Mouse (Mus musculus): ENCODE results near the gene Nectin1. TPM values are rescaled to one million over a fixed set of nuclear protein-coding genes. Genes with fewer than 3 reads are reported as not detected.

Gene Nectin1
- polyA plus RNA-seq, 1 experiment from 2014 or later = 3.9 TPM

- H3K27ac ChIP-seq (ENCODE audit: low read length) = no peak overlapping the region
- H3K36me3 ChIP-seq (ENCODE audit: control insufficient read depth, insufficient read depth, low read length) = no peaks in the 10 kb centered on the region
- no peak overlapping the region for H3K4me2 ChIP-seq (ENCODE audit: low read depth, low read length)
- H3K27me3 ChIP-seq (ENCODE audit: control insufficient read depth, insufficient read depth, low read depth, low read length) = no peaks in the 10 kb centered on the region
- no peak overlapping the region for H3K9ac ChIP-seq (ENCODE audit: low read length)
- WGBS = 55% methylated on average over 4 of the region's 4 CpGs
- H3K9me3 ChIP-seq (ENCODE audit: control insufficient read depth, low read length) = no peaks in the 10 kb centered on the region
- 0 out of 2 replicates have a peak, but pooled peaks have one; percentile 15 for ATAC-seq (ENCODE audit: low read depth)
- H3K4me3 ChIP-seq (ENCODE audit: low read length) = no peak overlapping the region
- no peaks in the 10 kb centered on the region for H3K4me1 ChIP-seq (replicated peaks; ENCODE audit: control insufficient read depth, insufficient read depth, low read length)
Observed at GRCm38 (mm10) chr9:43719407-43719839, 24.4 kb upstream of the Nectin1 start.

DNA sequence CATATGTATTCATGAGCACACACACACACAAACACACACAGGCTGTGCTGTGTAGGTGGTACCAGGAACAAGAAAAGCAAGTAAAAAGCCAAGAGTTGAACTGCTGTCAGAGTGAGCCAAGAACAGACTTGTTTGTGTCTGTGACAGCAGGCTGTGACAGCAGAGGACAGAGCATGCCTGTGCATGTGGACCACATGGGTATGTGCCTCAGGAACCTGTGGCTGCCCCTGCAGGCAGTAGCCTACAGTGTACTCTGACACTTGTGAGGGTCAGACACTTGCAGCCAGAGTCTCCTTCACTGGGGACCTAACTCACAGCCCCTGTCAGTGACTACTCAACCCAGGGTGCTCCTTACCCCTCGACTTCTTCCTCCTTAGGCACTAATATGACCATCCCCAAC is 23.7 kb upstream of the Nectin1 start:
- 39% methylated on average over 1 of the region's 1 CpGs for whole genome bisulfite sequencing
- H3K4me1 ChIP-seq (replicated peaks; ENCODE audit: control insufficient read depth, insufficient read depth, low read length) = no peaks in the 10 kb centered on the region
- no peak overlapping the region for H3K27ac ChIP-seq (ENCODE audit: low read length)
- H3K9ac ChIP-seq (ENCODE audit: low read length) = no peak overlapping the region
- H3K4me2 ChIP-seq (ENCODE audit: low read depth, low read length) = no peak overlapping the region
- H3K4me3 ChIP-seq (ENCODE audit: low read length) = no peak overlapping the region
- ATAC-seq (ENCODE audit: low read depth) = no peak
- H3K36me3 ChIP-seq (ENCODE audit: control insufficient read depth, insufficient read depth, low read length) = no peaks in the 10 kb centered on the region
- no peaks in the 10 kb centered on the region for H3K27me3 ChIP-seq (ENCODE audit: control insufficient read depth, insufficient read depth, low read depth, low read length)
- no peaks in the 10 kb centered on the region for H3K9me3 ChIP-seq (ENCODE audit: control insufficient read depth, low read length)

DNA sequence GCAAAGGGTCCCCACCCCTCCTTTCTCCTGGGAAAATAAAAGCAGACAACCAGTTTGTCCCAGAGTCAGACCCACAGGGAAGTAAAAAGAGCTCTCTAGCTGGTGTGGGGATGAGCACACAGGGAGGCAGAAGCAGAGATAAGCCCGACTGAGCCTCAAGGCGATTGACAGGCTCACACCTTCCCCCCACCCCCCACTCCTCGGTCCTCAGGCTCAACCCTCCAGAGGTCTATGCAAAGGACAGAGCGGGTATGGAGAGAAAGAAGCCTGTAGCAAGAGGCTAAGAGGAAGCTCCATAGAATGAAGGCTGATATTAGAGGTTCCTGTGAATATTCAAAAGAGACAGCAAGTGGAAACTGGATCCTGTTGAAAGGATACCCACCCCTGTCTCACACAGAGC is 19.7 kb upstream of the Nectin1 start:
- 13% methylated on average over 4 of the region's 4 CpGs for WGBS
- Histone ChIP-seq H3K27ac (ENCODE audit: low read length) (no peak overlapping the region), H3K9ac (ENCODE audit: low read length) (no peak overlapping the region), H3K9me3 (ENCODE audit: control insufficient read depth, low read length) (no peaks in the 10 kb centered on the region), H3K4me3 (ENCODE audit: low read length) (no peak overlapping the region), H3K36me3 (ENCODE audit: control insufficient read depth, insufficient read depth, low read length) (no peaks in the 10 kb centered on the region), H3K4me2 (ENCODE audit: low read depth, low read length) (no peak overlapping the region), H3K27me3 (ENCODE audit: control insufficient read depth, insufficient read depth, low read depth, low read length) (no peaks in the 10 kb centered on the region), H3K4me1 (replicated peaks; ENCODE audit: control insufficient read depth, insufficient read depth, low read length) (peaks cover 2% of the 10 kb centered on the region; the same call in 1 of the 2 replicates)
- no peak for ATAC-seq (ENCODE audit: low read depth)

GRCm38 (mm10) chr9:43729450-43730266 is 14.1 kb upstream of the Nectin1 start:
- no peak overlapping the region for H3K4me3 ChIP-seq (ENCODE audit: low read length)
- peaks cover 25% of the 10 kb centered on the region for H3K4me1 ChIP-seq (replicated peaks; ENCODE audit: control insufficient read depth, insufficient read depth, low read length)
- H3K27ac ChIP-seq (ENCODE audit: low read length) = 0 out of 2 replicates have a peak overlapping the region, but pooled peaks have one; percentile 43
- H3K9ac ChIP-seq (ENCODE audit: low read length) = no peak overlapping the region
- no peaks in the 10 kb centered on the region for H3K9me3 ChIP-seq (ENCODE audit: control insufficient read depth, low read length)
- WGBS = 7% methylated on average over 10 of the region's 10 CpGs
- H3K27me3 ChIP-seq (ENCODE audit: control insufficient read depth, insufficient read depth, low read depth, low read length) = no peaks in the 10 kb centered on the region; the same call in 1 of the 2 replicates
- peak overlapping the region; percentile 9 for H3K4me2 ChIP-seq (ENCODE audit: low read depth, low read length)
- no peaks in the 10 kb centered on the region for H3K36me3 ChIP-seq (ENCODE audit: control insufficient read depth, insufficient read depth, low read length)
- peak; percentile 90 for ATAC-seq (ENCODE audit: low read depth)

GRCm38 (mm10) chr9:43730284-43731027 is 13.3 kb upstream of the Nectin1 start:
- no peak overlapping the region for H3K9ac ChIP-seq (ENCODE audit: low read length)
- H3K27me3 ChIP-seq (ENCODE audit: control insufficient read depth, insufficient read depth, low read depth, low read length) = no peaks in the 10 kb centered on the region; the same call in 1 of the 2 replicates
- no peak overlapping the region for H3K4me3 ChIP-seq (ENCODE audit: low read length)

GRCm38 (mm10) chr9:43731880-43732279 is 11.9 kb upstream of the Nectin1 start:
- H3K9ac ChIP-seq (ENCODE audit: low read length) = no peak overlapping the region
- H3K9me3 ChIP-seq (ENCODE audit: control insufficient read depth, low read length) = no peaks in the 10 kb centered on the region
- no peak overlapping the region for H3K4me3 ChIP-seq (ENCODE audit: low read length)
- no peak for ATAC-seq (ENCODE audit: low read depth)
- H3K27ac ChIP-seq (ENCODE audit: low read length) = no peak overlapping the region
- H3K27me3 ChIP-seq (ENCODE audit: control insufficient read depth, insufficient read depth, low read depth, low read length) = no peaks in the 10 kb centered on the region; the same call in 1 of the 2 replicates
- H3K4me1 ChIP-seq (replicated peaks; ENCODE audit: control insufficient read depth, insufficient read depth, low read length) = peaks cover 28% of the 10 kb centered on the region
- H3K36me3 ChIP-seq (ENCODE audit: control insufficient read depth, insufficient read depth, low read length) = no peaks in the 10 kb centered on the region
- WGBS = 55% methylated on average over 6 of the region's 6 CpGs
- no peak overlapping the region for H3K4me2 ChIP-seq (ENCODE audit: low read depth, low read length)

More at GRCm38 (mm10) chr9:43730284-43731027, 13.3 kb upstream of the Nectin1 start:
- Histone ChIP-seq H3K4me2 (ENCODE audit: low read depth, low read length) (no peak overlapping the region), H3K27ac (ENCODE audit: low read length) (no peak overlapping the region), H3K4me1 (replicated peaks; ENCODE audit: control insufficient read depth, insufficient read depth, low read length) (peaks cover 27% of the 10 kb centered on the region), H3K9me3 (ENCODE audit: control insufficient read depth, low read length) (no peaks in the 10 kb centered on the region), H3K36me3 (ENCODE audit: control insufficient read depth, insufficient read depth, low read length) (no peaks in the 10 kb centered on the region)
- WGBS = 22% methylated on average over 22 of the region's 22 CpGs
- no peak for ATAC-seq (ENCODE audit: low read depth)

DNA sequence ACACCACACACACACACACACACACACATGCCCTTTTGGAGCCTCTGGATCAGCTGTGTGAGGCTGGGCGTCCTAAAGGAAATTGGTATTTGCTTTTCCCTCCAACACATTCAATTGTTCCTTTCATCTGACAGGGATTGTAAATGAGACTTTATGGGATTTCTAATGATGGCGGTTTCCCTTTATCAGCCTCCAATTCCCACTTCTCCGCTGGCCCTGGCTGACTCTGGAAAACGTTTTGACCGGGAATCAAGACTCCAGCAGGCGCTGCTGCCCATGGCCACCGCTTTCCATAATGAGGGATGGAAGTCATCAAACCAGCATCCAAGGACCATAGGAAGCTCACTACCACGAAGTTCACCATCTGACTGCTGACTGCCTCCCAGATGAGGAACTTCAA is 11.1 kb upstream of the Nectin1 start:
- H3K27me3 ChIP-seq (ENCODE audit: control insufficient read depth, insufficient read depth, low read depth, low read length) = no peaks in the 10 kb centered on the region; the same call in 1 of the 2 replicates
- H3K36me3 ChIP-seq (ENCODE audit: control insufficient read depth, insufficient read depth, low read length) = no peaks in the 10 kb centered on the region
- no peak overlapping the region for H3K9ac ChIP-seq (ENCODE audit: low read length)
- H3K4me2 ChIP-seq (ENCODE audit: low read depth, low read length) = no peak overlapping the region
- WGBS = 41% methylated on average over 8 of the region's 8 CpGs
- no peak overlapping the region for H3K27ac ChIP-seq (ENCODE audit: low read length)
- no peak overlapping the region for H3K4me3 ChIP-seq (ENCODE audit: low read length)
- H3K4me1 ChIP-seq (replicated peaks; ENCODE audit: control insufficient read depth, insufficient read depth, low read length) = peaks cover 35% of the 10 kb centered on the region
- H3K9me3 ChIP-seq (ENCODE audit: control insufficient read depth, low read length) = no peaks in the 10 kb centered on the region
- no peak for ATAC-seq (ENCODE audit: low read depth)

- no peak for ATAC-seq (ENCODE audit: low read depth)
- no peak overlapping the region for H3K9ac ChIP-seq (ENCODE audit: low read length)
- H3K27me3 ChIP-seq (ENCODE audit: control insufficient read depth, insufficient read depth, low read depth, low read length) = no peaks in the 10 kb centered on the region; the same call in 1 of the 2 replicates
- peaks cover 34% of the 10 kb centered on the region for H3K4me1 ChIP-seq (replicated peaks; ENCODE audit: control insufficient read depth, insufficient read depth, low read length)
- H3K36me3 ChIP-seq (ENCODE audit: control insufficient read depth, insufficient read depth, low read length) = no peaks in the 10 kb centered on the region
- no peak overlapping the region for H3K4me3 ChIP-seq (ENCODE audit: low read length)
- peak overlapping the region; percentile 35; the same call in 1 of the 2 replicates for H3K27ac ChIP-seq (ENCODE audit: low read length)
- no peak overlapping the region for H3K4me2 ChIP-seq (ENCODE audit: low read depth, low read length)
- H3K9me3 ChIP-seq (ENCODE audit: control insufficient read depth, low read length) = no peaks in the 10 kb centered on the region
Observed at GRCm38 (mm10) chr9:43734952-43735351, 8.8 kb upstream of the Nectin1 start.

DNA sequence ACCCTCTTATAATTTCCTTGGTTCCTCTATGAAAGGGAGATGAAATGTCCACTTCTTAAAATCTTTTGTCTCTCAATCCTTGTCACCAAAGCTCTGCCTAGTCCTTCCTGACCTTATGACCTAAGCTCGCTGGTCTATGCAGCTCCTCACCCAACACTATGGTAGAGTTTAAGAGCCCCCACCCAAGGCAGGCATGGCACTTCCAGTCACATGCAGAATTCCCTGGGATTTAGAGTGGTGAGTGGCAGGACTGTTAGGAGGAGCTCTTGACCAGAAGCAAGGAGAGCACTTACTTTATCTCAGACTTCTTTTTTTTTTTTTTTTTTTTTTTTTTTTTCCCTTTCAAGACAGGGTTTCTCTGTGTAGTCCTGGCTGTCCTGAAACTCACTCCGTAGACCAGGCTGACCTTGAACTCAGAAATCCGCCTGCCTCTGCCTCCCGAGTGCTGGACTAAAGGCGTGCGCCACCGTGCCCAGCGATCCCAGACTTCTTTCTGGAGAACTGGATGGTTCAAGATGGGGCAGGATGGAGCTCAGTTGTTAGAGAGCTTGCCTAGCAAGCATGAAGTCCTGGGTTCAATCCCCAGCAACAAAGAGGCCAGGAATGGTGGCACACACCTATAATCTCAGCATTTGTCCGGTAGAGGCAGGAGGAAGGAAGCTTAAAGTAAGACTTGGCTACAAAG is 7.6 kb upstream of the Nectin1 start:
- no peak overlapping the region for H3K4me3 ChIP-seq (ENCODE audit: low read length)
- H3K36me3 ChIP-seq (ENCODE audit: control insufficient read depth, insufficient read depth, low read length) = no peaks in the 10 kb centered on the region
- 77% methylated on average over 9 of the region's 9 CpGs for WGBS
- H3K9ac ChIP-seq (ENCODE audit: low read length) = no peak overlapping the region
- ATAC-seq (ENCODE audit: low read depth) = peak; percentile 40
- H3K27me3 ChIP-seq (ENCODE audit: control insufficient read depth, insufficient read depth, low read depth, low read length) = no peaks in the 10 kb centered on the region; the same call in 1 of the 2 replicates
- peaks cover 25% of the 10 kb centered on the region for H3K4me1 ChIP-seq (replicated peaks; ENCODE audit: control insufficient read depth, insufficient read depth, low read length)
- H3K27ac ChIP-seq (ENCODE audit: low read length) = peak overlapping the region; percentile 86
- no peaks in the 10 kb centered on the region for H3K9me3 ChIP-seq (ENCODE audit: control insufficient read depth, low read length)
- H3K4me2 ChIP-seq (ENCODE audit: low read depth, low read length) = no peak overlapping the region

Measured in lung, embryonic 16.5 days (tissue).